Mouse (Mus musculus): ENCODE measurements around the gene Slco1c1. TPM values are rescaled to one million over a fixed set of nuclear protein-coding genes. Genes with fewer than 3 reads are reported as not detected.

Slco1c1 gene
- total RNA-seq, 2 experiments from 2014 or later = 49.5 to 55.0 TPM

DNA sequence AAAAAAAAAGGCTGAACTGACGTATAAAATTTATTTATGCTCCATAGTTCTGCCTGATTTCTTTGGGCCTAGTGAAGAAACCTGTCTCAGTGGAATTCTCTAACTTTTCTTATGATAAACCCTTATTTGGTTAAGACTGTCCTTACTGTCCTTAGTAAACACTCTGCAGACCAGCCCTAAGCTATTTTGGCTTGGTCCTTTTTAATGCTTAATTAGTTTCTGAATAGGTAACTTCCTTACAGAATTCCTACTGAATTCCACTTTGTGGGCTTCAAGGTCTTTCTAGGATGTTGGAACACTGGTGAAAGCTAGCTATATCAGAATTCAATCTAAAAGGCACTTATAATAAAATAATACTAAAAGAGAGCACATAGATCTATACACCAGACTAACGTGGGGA lies 71.9 kb downstream of the Slco1c1 start:
- intact Hi-C loops (cut with DNase I) = no loop called here
- Histone ChIP-seq H3K4me3 (no peak overlapping the region), H3K27ac (no peak overlapping the region)
- DNase-seq (ENCODE audit: extremely low spot score in 1 of 2, low spot score in 2 of 2) = no peak
- TF ChIP-seq CTCF (IDR thresholded peaks at IDR 0.05) = no peak

DNA sequence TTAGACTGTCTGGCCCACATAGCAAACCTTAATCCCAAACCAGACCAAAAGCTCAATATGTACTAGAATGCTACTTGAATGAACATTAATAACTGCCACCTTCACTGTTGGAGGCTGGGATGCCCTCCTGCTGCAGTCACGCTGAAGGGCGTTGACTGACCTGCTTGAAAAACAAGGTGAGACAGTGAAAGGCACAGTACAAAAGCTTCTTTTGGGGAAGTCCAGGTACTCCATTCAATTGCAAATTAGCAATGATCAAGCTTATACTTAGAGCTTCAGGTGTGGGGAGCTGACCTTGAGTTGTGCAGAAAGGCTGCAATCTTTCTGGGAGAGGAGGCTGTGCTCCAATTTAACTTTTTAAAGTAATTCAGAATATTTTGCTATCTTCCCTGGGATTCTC lies 72.9 kb downstream of the Slco1c1 start:
- no peak for TF ChIP-seq CTCF (IDR thresholded peaks at IDR 0.05)
- no peak overlapping the region for H3K27ac ChIP-seq
- H3K4me3 ChIP-seq = no peak overlapping the region
- intact Hi-C loops (cut with DNase I) = no loop called here
- no peak for DNase-seq (ENCODE audit: extremely low spot score in 1 of 2, low spot score in 2 of 2)

- Histone ChIP-seq H3K27ac (no peak overlapping the region), H3K4me3 (no peak overlapping the region)
- DNase-seq (ENCODE audit: extremely low spot score in 1 of 2, low spot score in 2 of 2) = no peak
- TF ChIP-seq CTCF (IDR thresholded peaks at IDR 0.05) = no peak
- intact Hi-C loops (cut with DNase I) = no loop called here
These were observed 76.8 kb downstream of the Slco1c1 start for GRCm38 (mm10) chr6:141600940-141601339.

DNA sequence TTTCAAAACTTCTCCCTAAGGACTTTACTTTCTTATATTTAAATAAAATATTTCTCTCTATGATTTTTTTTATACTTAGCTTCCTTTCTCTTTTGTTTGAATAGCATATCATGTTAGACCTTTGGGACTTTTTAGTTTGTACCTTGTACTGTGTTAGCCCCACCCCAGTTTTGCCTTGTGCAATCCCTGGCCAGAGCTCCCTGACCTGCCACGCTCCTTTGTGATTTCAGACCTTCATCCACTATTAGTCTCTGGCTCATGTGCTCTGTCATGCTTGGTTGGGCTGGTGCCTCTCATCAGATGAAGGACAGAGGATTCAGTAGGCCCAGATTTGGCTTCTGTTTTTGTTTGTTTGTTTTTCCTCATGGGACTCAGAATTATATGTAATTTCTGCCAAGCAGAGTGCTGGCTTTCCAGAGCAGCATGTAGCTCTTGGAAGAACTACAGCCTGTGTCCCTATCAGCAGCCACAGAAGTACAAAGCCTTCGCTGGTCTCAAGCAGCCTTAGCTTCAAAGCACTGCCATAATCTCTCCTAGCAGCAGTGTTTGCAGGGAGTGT lies 86.6 kb downstream of the Slco1c1 start:
- intact Hi-C loops (cut with DNase I) = no loop called here
- no peak for TF ChIP-seq CTCF (IDR thresholded peaks at IDR 0.05)
- no peak for DNase-seq (ENCODE audit: extremely low spot score in 1 of 2, low spot score in 2 of 2)
- no peak overlapping the region for H3K4me3 ChIP-seq
- H3K27ac ChIP-seq = no peak overlapping the region

DNA sequence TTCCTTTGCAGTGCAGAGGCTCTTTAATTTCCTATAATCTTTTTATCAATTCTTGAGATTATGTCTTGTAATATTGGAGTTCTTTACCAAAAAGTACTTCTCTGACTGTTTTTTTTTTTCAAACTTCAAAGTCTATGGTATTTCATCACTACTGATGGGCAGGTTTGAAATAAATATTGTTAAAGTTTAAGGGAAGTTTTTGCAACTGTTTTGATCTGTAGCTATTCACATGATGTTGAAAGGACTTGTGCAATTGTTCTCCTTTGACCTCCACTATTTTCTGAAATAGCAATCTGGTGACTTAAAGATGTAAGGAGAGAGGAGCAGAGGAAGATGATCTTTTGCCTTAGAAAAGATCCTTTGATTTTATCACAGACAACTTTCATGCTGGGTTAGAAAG lies 89.8 kb downstream of the Slco1c1 start:
- H3K4me3 ChIP-seq = no peak overlapping the region
- no peak for DNase-seq (ENCODE audit: extremely low spot score in 1 of 2, low spot score in 2 of 2)
- no peak overlapping the region for H3K27ac ChIP-seq
- intact Hi-C loops (cut with DNase I) = no loop called here
- TF ChIP-seq CTCF (IDR thresholded peaks at IDR 0.05) = no peak

DNA sequence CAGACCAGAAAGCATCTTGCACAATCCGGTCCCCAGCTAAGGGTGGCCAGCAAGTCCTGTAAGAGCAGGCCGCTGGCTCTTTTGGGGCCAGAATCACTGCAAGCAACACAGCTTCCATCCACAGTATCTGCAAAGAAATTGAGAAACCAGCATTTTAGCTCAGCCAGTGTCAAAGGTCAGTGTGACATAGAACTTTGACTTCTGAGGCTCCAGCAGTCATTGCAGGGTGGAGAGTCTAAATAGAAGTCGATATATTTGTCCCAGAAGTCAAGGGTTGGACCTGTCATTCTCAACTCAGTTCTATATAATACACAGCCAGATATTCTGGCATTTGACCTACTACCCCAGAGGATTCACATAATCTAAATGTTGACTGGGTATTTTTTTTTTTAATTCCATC lies 91.2 kb downstream of the Slco1c1 start:
- H3K27ac ChIP-seq = no peak overlapping the region
- intact Hi-C loops (cut with DNase I) = no loop called here
- DNase-seq (ENCODE audit: extremely low spot score in 1 of 2, low spot score in 2 of 2) = no peak
- no peak for TF ChIP-seq CTCF (IDR thresholded peaks at IDR 0.05)
- H3K4me3 ChIP-seq = no peak overlapping the region

Other genes with a start within 250 kb of the Slco1c1 start
- 1 to 10 TPM in 1 of 2 experiments, under 1 TPM in 1; 0.23 to 2.3 TPM for gene Slco1b2, start 105.2 kb downstream of the Slco1c1 start, total RNA-seq (2021)
- gene Gm5724, start 249.4 kb downstream of the Slco1c1 start, total RNA-seq (2021) = not detected